Mouse (Mus musculus) lung, embryonic 14.5 days (tissue): ENCODE measurements around the gene Olfr1564. TPM values are rescaled to one million over a fixed set of nuclear protein-coding genes. Genes with fewer than 3 reads are reported as not detected.

ENCODE experiments used
- polyA plus RNA-seq: library from polyadenylated mRNA; unstranded; fragments of >200 nt; fragmentation: Nextera tagmentation; extraction: Ambion mirVana; gene quantifications from 2 replicates; pipeline ENCODE4 v1.2.1, GENCODE M21; 2014

The Olfr1564 gene
- polyA plus RNA-seq, 1 experiment from 2014 or later: not detected

Other genes with a start within 250 kb of the Olfr1564 start
- gene Zfp952, start 228.6 kb downstream of the Olfr1564 start, polyA plus RNA-seq: 13.6 and 14.5 TPM in 2 replicates
- 14.6 and 16.9 TPM in 2 replicates for gene Zfp763, start 188.3 kb downstream of the Olfr1564 start, polyA plus RNA-seq
- gene 4921501E09Rik, start 153.6 kb downstream of the Olfr1564 start, polyA plus RNA-seq: not detected in 2 replicates
- 6.2 and 8.0 TPM in 2 replicates for gene Zfp563, start 132.4 kb downstream of the Olfr1564 start, polyA plus RNA-seq
- gene Morc2b, start 82.0 kb downstream of the Olfr1564 start, polyA plus RNA-seq: not detected in 2 replicates
- not detected in 2 replicates for gene Olfr55, start 53.2 kb downstream of the Olfr1564 start, polyA plus RNA-seq
- not detected in 2 replicates for gene Olfr239, start 30.4 kb downstream of the Olfr1564 start, polyA plus RNA-seq
- gene Zfp955a, start 33.5 kb upstream of the Olfr1564 start, polyA plus RNA-seq: 18.9 and 20.0 TPM in 2 replicates
- 0.03 TPM in 2 replicates for gene Olfr63, start 43.0 kb upstream of the Olfr1564 start, polyA plus RNA-seq
- gene Zfp955b, start 67.9 kb upstream of the Olfr1564 start, polyA plus RNA-seq: 9.5 and 10.1 TPM in 2 replicates
- 14.7 and 17.4 TPM in 2 replicates for gene Zfp81, start 137.2 kb upstream of the Olfr1564 start, polyA plus RNA-seq
- gene Zfp101, start 173.0 kb upstream of the Olfr1564 start, polyA plus RNA-seq: 20.4 and 20.8 TPM in 2 replicates
- gene Actl9, start 211.2 kb upstream of the Olfr1564 start, polyA plus RNA-seq: 0.23 TPM in 1 of 2 replicates, not detected in the other